In the genomic region with DNA sequence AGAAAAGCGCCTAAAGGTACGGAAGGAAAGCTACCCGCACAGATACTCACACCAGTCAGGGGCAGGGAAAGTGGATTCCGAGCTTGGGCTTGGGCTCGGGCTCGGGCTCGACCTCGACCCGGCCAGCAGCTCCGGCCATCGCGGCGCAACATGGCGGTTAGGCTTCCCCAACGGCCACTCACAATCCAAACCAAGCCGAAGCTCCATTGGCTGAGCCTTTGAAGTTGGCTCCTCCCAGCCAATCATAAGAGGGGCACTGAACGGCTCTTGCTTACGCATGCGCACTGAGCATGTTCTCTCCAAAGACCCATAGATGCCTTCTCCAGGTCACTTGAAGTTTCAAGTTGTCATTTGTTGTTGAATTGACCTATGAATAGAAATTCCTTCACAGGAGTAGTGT, we compare ENCODE assay signal across 13 mouse cellular contexts. TPM values are rescaled to one million over a fixed set of nuclear protein-coding genes. Genes with fewer than 3 reads are reported as not detected.
DNase-seq lines count a peak whose midpoint lies in the region; ATAC-seq lines count a peak whose summit lies in the region.
"Had no signal": no experiment of that assay in that cellular context is flagged by ENCODE, and none has a peak within 500 bp of the region (broad histone marks: within the 10 kb centered on the region; RNA-seq: fewer than 3 reads in every experiment).

A gene (minus strand): TSS at position 180 of the 400 bp plus-strand sequence.

- H3K4me1 ChIP-seq in hindbrain, embryonic 13.5 days (replicated peaks) = peaks cover 32% of the 10 kb centered on the region
- peaks cover 25% of the 10 kb centered on the region for H3K4me1 ChIP-seq in limb, embryonic 10.5 days

- H3K36me3 ChIP-seq in hindbrain, embryonic 13.5 days = peaks cover 6% of the 10 kb centered on the region
- H3K36me3 ChIP-seq in limb, embryonic 10.5 days = peaks cover 14% of the 10 kb centered on the region

- no peak within 1 kb of the TSS for H3K4me2 ChIP-seq in hindbrain, embryonic 13.5 days
- H3K4me2 ChIP-seq: heart, embryonic 13.5 days had no signal

- H3K27me3 ChIP-seq in hindbrain, embryonic 13.5 days = peaks cover 22% of the 10 kb centered on the region
- H3K27me3 ChIP-seq in limb, embryonic 10.5 days (ENCODE audit: low read depth, poor library complexity, severe bottlenecking) = peaks cover 8% of the 10 kb centered on the region; the same call in 1 of the 2 replicates

- no peak within 1 kb of the TSS for H3K9ac ChIP-seq in hindbrain, embryonic 13.5 days
- H3K9ac ChIP-seq: heart, embryonic 13.5 days; neural tube, embryonic 15.5 days had no signal

- no peaks in the 10 kb centered on the region for H3K9me3 ChIP-seq in hindbrain, embryonic 13.5 days
- no peaks in the 10 kb centered on the region for H3K9me3 ChIP-seq in limb, embryonic 10.5 days (replicated peaks)
- H3K9me3 ChIP-seq: heart, embryonic 13.5 days; neural tube, embryonic 15.5 days had no signal

- DNase-seq in frontal cortex, adult 2 months (ENCODE audit: extremely low spot score in 1 of 2, low spot score in 1 of 2) = no peak
- DNase-seq in frontal cortex, postnatal 14 days (ENCODE audit: low spot score in 2 of 2) = no peak
- no peak for DNase-seq in thymus, postnatal 0 days (ENCODE audit: low spot score)
- no peak for DNase-seq in thymus, postnatal 4 days
- no peak for DNase-seq in heart, postnatal 4 days
- DNase-seq in limb, embryonic 10.5 days (ENCODE audit: low spot score) = no peak
- no peak for DNase-seq in urinary bladder, postnatal 25 days (ENCODE audit: low spot score)
- DNase-seq: kidney, adult 18-20 months; thymus, postnatal 25 days had no signal

- ATAC-seq in hindbrain, embryonic 13.5 days (ENCODE audit: low FRiP score) = no peak

- H3K4me3 ChIP-seq in hindbrain, embryonic 13.5 days = no peak within 1 kb of the TSS
- H3K4me3 ChIP-seq in limb, embryonic 10.5 days = no peak within 1 kb of the TSS
- H3K4me3 ChIP-seq: heart, embryonic 13.5 days; neural tube, embryonic 15.5 days had no signal

- no peak within 1 kb of the TSS for H3K27ac ChIP-seq in hindbrain, embryonic 13.5 days
- H3K27ac ChIP-seq in limb, embryonic 10.5 days = no peak within 1 kb of the TSS
- H3K27ac ChIP-seq: heart, embryonic 13.5 days; liver, embryonic 14.5 days had no signal

- 96% methylated on average over 19 of the region's 19 CpGs for WGBS in hindbrain, embryonic 13.5 days
- 96% methylated on average over 19 of the region's 19 CpGs for WGBS in limb, embryonic 10.5 days

RNA-seq across cellular contexts. Expression of the gene that starts here (rescaled TPM):
- polyA plus RNA-seq in frontal cortex, adult 2 months (2012; rRNA removed) = 14.2 TPM in 2 replicates
- polyA plus RNA-seq in thymus, postnatal 0 days (2015; fragmentation: Nextera tagmentation; extraction: Ambion mirVana) = 10.2 and 10.6 TPM in 2 replicates
- 10 to 100 TPM; 11.8 to 13.1 TPM for total RNA-seq in heart, postnatal 4 days (2021)
- polyA plus RNA-seq in hindbrain, embryonic 13.5 days (2015; fragmentation: Nextera tagmentation; extraction: Ambion mirVana) = 7.6 and 7.9 TPM in 2 replicates
- polyA plus RNA-seq in limb, embryonic 10.5 days (2016; fragmentation: Nextera tagmentation; extraction: Ambion mirVana) = 6.5 and 9.0 TPM in 2 replicates
